Mouse (Mus musculus) thymus, adult 2 months (tissue): ENCODE measurements around the gene Dip2c.

Source experiments
- CTCF ChIP-seq: fragments of 200-500 bp; IDR thresholded peaks from 2 replicates; pipeline ENCODE4 v1.5.1; 2012; ENCODE audit warnings: mild to moderate bottlenecking, control low read depth, low read length, moderate library complexity, borderline replicate concordance; ENCODE audit not compliant: control insufficient read depth, poor library complexity, insufficient read depth; ENCODE audit errors: extremely low read depth
- POLR2A ChIP-seq: fragments of 200-500 bp; IDR thresholded peaks from 2 replicates; pipeline ENCODE4 v1.6.1; 2012; ENCODE audit warnings: mild to moderate bottlenecking, low read length, control low read depth, moderate library complexity; ENCODE audit not compliant: control insufficient read depth, poor library complexity, insufficient read depth; ENCODE audit errors: extremely low read depth

DNA sequence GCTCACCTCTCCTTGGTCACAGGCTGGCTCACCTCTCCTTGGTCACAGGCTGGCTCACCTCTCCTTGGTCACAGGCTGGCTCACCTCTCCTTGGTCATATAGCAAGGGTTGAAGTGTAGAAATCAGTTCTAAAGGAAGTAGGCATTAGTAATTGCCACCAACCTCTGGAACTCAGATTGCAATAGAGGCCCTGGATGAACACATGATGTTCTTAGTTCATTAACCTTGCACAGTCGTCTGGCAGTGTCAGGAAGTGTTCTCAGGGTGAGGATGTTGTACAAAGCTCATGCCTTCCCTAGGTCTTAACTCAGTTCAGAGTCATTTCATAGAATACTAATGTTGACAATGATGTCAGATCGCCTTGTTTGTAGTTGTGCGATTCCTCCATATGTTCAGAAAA is 376.7 kb downstream of the Dip2c start:
- TF ChIP-seq CTCF (no peak), POLR2A (no peak)
